Mouse (Mus musculus): ENCODE results near the gene Zfp827.

The Zfp827 gene

GRCm38 (mm10) chr8:79208691-79209640 lies 180.7 kb downstream of the Zfp827 start:
- in situ Hi-C loops (cut with MboI; ENCODE audit: unreplicated experiment in 2 of 2) = no loop called here

- in situ Hi-C loops (cut with MboI; ENCODE audit: unreplicated experiment in 2 of 2) = no loop called here
Observed at GRCm38 (mm10) chr8:79209641-79210358, 181.6 kb downstream of the Zfp827 start.

- in situ Hi-C loops (cut with MboI; ENCODE audit: unreplicated experiment in 2 of 2) = no loop called here
Observed at GRCm38 (mm10) chr8:79211630-79212029, 183.4 kb downstream of the Zfp827 start.

- in situ Hi-C loops (cut with MboI; ENCODE audit: unreplicated experiment in 2 of 2) = no loop called here
Observed at GRCm38 (mm10) chr8:79222106-79222751, 194.0 kb downstream of the Zfp827 start.

- in situ Hi-C loops (cut with MboI; ENCODE audit: unreplicated experiment in 2 of 2) = no loop called here
Observed at GRCm38 (mm10) chr8:79222752-79223141, 194.5 kb downstream of the Zfp827 start.

- in situ Hi-C loops (cut with MboI; ENCODE audit: unreplicated experiment in 2 of 2) = no loop called here
Observed at GRCm38 (mm10) chr8:79224363-79224762, 196.1 kb downstream of the Zfp827 start.

- in situ Hi-C loops (cut with MboI; ENCODE audit: unreplicated experiment in 2 of 2) = no loop called here
Observed at GRCm38 (mm10) chr8:79225586-79225985, 197.3 kb downstream of the Zfp827 start.

GRCm38 (mm10) chr8:79226046-79226445 lies 197.8 kb downstream of the Zfp827 start:
- in situ Hi-C loops (cut with MboI; ENCODE audit: unreplicated experiment in 2 of 2) = no loop called here

GRCm38 (mm10) chr8:79227194-79227593 lies 199.0 kb downstream of the Zfp827 start:
- in situ Hi-C loops (cut with MboI; ENCODE audit: unreplicated experiment in 2 of 2) = no loop called here

- in situ Hi-C loops (cut with MboI; ENCODE audit: unreplicated experiment in 2 of 2) = no loop called here
Observed at GRCm38 (mm10) chr8:79227916-79228315, 199.7 kb downstream of the Zfp827 start.

GRCm38 (mm10) chr8:79229266-79229888 lies 201.1 kb downstream of the Zfp827 start:
- in situ Hi-C loops (cut with MboI; ENCODE audit: unreplicated experiment in 2 of 2) = no loop called here

GRCm38 (mm10) chr8:79239320-79239719 lies 211.1 kb downstream of the Zfp827 start:
- in situ Hi-C loops (cut with MboI; ENCODE audit: unreplicated experiment in 2 of 2) = no loop called here

GRCm38 (mm10) chr8:79239996-79240395 lies 211.8 kb downstream of the Zfp827 start:
- in situ Hi-C loops (cut with MboI; ENCODE audit: unreplicated experiment in 2 of 2) = no loop called here
